Mouse (Mus musculus): ENCODE measurements around the gene Scly.

Gene Scly

DNA sequence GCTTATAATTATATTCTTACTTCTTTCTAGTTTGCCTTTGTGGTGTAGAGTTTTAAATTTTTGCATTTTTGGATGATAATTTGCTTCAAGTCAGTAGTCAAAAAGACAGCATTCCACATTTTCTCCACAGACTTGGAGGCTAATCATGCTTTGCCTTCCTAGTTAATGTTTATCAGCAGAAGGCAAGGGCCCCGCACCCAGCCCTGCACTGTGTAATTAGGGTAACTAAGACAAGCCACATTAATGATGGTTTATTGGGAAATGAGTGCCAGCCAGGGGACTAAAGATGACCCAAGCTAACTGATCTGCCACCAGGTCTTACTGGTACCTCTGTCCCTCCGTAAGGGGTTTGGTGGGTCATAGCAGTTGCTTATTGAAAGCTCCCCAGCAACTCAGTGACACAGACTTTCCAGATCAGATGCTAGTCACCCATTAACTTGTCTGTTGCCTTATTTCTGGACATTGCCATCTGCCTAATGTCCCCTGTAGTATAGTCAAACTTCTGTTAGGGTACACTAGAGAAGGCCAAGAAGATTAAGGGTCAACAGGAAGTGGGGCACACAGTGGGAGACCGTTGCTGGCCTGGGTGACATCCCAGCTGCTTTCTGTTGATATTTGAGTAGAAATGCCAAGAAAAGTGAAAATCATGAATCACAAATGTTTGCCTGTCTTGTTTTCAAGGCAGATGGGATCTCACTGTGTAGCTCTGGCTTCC lies 3.2 kb downstream of the Scly start:
- peak; percentile 19 to 57 for DNase-seq

DNA sequence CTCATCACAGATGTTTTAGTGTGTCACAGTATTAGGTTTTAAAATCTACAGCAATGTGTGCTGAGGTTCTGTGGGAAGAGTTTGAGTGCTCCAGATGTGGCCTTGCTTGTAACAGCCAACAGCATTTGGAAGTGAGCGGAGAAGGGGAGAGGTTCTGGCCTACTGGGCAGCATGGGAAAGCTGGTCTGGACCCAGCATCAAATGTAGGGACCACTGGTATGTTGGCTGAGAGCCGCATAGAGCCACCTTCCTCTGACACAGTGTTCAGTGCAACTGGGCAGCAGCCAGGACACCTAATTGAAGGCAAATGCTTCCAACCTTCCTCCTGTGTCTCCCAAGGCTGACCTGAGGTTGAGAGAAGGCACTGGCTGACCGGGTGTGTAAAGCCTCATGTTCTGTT lies 3.9 kb downstream of the Scly start:
- peak; percentile 18 to 71 for DNase-seq

DNA sequence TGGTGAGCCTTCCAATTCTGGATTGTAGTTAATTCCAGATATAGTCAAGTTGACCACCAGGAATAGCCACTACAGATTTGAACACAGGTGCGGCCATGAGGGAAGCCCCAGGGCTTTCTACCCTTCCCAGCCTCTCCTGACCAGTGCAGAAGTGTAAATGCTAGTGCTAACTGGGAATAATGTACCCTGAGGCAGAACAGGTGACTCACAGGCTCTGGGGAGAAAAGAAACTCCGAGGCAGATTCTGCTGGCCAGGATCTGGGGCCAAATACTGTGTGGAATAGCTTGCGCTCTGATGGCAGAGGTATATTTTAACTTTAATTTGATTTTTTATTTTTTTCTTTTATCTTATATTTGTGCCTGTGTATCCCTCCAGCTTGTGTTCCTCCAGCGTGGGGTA lies 6.5 kb downstream of the Scly start:
- DNase-seq, result peak in 1 of 2 experiments; percentile 4

DNA sequence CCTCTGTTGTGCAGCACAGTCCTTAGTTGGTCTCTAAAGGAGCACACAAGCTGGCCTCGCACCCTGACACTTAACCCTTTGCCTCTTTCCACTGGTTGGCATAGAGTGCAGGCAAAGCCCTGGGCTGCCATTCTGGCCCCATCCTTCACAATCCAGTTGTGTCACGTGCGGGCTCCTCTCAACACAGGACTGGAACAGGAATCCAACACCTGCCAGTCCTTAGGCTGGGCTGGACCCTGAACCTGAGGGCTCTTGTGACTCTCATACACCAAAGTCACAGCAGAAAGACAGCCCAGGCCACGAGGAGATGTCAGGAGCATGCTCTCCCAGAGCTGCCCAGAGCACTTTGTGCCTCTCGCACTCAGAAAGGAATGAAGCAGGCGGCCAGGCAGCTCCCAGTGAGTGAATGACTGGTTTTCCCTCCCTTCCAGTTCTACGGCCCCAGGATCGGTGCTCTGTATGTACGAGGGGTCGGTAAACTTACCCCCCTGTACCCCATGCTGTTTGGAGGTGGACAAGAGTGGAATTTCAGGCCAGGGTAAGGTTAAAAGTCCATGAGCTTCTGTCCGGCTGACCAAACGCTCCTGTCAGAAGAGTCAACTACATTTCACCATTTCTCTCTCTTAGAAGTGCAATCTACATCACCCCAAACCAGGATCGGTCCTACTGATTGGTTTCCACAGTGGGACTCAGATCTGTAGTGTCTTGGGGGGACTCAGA lies 11.4 kb downstream of the Scly start:
- DNase-seq, result no peak

DNA sequence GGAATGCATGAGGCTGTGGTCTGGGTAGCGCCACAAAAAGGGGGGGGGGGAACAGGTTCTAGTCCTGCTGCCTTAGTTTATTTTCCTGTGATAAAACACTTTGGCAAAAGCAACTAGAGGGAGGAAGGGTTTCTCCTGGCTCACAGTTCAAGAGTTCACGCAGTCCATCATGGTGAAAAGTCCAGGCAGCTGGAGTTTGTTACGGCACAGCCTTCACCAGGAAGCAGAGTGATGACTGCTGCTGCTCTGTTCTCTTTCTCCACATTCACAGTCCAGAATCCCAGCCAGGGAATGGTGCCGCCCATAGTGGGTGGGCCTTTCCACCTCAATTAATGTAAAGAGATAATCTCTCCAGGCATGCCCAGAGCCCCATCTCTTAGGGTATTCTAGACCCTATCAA lies 14.1 kb downstream of the Scly start:
- peak; percentile 7 to 46 for DNase-seq

DNA sequence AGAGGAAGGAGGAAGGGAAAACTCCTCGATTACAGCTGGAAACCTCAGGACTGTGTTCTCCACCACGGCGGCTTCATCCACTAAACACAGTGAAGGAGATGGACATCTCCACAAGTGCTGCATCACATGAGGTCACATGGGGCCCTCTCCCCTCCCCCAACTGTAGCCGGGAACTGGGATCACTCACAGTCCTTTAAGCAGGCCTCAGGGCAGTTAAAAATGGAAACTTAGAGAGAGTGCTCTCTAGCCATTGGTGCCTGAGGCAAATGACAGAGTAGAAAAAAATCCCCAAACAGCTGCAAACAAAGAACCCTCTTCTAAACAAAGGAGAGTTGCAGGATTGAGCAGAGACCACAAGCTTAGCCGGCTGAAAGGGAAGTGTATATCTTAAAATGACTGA lies 15.1 kb downstream of the Scly start:
- DNase-seq, result peak; percentile 24 to 56

DNA sequence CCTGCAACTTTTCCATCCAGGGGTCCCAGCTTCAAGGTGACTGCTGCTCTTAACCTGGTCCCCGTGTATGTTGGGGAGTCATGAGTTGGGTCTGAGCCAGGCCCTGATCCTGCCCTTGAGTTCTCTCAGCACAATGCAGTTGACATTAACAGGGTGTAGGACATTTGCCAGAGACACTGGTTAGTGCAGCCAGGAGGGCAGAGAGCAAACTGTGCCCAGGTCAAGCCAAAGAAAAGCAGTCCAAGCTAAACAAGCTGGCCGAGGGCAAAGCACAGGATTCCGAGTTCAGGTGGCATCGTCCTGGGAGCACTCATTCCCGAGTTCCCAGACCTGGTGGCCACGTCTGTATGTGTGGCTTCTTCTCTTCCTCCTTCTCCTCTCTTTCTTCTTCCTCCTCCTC lies 19.5 kb downstream of the Scly start:
- DNase-seq, result no peak

DNA sequence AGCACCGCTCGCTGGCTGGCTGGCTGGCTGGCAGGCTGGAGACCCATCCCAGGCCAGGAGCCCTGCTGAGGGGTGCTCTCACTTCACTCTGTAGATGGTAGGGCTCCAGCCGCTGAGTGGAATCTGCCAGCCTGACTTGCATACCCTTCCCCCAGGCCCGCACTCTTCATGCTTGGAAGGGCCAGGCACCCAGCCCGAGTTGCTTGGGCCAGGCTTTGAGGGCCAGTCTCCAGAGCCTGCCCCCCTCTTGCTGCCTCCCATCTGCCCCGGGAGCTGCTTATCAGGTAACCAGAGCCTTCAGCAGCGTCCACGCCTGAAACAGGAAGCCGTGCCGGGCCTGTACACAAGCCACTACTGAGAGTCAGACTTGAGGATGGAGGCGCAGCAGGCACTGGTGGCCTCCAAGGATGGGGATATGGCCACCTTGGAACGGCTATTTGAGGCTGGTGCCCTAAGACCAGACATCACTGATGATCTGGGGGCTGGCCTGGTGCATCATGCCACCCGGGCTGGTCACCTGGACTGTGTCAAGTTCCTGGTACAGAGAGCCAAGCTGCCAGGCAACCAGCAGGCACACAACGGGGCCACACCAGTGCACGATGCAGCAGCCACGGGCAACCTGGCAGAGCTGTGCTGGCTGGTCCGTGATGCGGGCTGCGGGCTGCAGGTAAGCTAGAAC lies 23.8 kb downstream of the Scly start, which contains the start of gene Espnl:
Espnl (plus strand) TSS at position 316 of the 679 bp plus-strand sequence.
- no peak for DNase-seq

DNA sequence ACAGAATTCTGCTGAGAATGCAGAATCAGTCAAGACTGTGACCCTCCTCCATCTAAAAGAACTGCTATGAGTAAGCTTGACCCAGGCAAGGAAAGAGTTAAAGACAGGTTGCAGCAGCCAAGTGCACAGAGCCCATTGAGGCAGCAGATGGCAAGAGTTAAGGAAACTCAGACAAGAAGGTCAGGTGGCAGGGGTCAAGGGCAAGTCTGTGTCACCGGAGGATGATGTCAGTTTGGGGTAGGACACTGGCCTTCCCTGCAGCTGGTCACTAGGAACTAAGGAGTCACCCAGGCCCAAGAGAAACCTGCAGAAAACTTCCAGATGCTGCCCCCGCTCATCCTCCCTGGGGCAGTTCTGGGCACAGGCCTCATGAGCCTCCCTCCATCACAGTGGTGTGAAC lies 26.5 kb downstream of the Scly start:
- DNase-seq, result no peak

DNA sequence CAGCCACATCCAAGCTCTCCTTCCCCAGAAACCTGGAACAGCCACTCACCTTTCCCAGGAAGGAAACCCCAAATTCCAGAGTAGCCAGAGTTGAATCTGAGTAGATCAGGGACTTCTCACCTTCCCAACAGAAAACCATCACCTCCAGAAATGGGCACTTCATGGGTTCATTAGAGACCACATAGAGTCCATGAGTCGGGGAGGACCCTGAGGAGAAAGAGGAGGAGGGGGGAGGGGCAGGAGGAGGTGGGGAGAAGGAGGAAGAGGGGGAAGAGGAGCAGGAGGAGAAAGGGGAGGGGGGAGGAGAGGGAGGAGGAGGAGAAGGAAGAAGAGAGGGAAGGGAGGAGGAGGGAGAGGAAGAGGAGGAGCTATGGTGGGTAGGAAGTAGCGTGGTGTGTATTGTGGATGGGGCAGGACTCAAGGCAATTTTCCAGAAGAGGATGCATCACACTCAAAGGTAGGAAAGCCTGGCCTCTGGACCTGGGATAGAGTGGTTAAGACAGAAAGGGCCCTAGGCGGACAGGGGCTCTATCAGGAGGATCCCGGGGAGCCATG lies 27.4 kb downstream of the Scly start:
- no peak for DNase-seq

DNA sequence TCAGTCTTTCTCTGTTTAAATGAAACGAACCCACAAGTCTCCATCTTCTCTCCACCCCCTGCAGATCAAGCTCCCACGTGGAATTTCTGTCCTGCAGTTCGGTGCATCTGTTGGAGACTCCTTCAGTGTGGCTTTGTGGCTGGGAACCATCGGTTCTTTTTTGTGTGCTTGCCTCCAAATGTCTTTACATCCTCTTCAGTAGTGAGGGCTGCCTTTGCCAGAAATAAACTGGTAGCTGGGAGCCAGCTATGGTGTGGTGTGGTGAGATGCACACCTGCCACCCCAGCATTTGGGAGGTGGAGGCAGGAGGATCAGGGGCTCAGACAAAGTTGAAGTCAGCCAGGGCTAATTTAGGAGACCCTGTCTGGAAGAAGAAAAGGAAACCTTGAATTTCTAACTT lies 34.0 kb downstream of the Scly start:
- DNase-seq, result no peak

DNA sequence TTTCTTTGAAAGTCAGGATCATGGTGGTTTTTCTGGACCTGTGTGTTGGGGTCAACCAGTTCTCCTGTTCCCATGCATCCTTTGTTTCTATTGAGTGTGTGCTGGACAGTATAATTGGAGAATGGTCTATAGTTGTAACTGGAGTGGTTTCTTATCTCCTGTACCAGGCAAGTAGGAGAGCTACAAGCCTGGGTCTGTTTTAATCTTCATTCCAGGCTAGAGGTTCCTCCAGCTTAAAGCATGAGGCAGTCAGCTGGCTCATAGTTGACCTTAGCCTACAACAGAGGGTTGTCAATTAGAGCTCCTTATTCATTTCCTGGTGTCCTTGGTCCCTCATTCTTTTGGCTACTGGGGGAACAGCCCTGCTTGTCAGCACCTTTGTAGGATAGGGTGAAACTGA lies 35.4 kb downstream of the Scly start:
- no peak for DNase-seq

DNA sequence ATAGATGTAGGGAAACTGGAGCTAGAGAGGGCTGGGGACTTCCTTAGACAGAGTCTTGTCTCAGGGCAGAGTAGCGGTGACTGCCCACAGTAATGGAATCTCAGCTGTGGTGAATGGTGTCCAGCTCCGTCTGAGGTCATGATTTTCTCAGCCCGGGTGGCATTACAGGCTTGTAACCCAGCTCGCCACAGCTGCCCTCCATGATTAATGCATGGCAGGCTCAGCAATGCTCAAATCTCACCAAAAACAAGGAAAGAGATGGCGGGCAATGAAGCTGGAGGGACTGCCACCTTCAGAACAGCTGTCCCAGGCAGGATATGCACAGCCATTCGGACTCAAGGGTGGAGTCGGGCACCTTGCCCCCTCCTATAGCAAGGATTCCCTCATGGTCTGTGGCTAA lies 39.2 kb downstream of the Scly start:
- DNase-seq, result no peak

DNA sequence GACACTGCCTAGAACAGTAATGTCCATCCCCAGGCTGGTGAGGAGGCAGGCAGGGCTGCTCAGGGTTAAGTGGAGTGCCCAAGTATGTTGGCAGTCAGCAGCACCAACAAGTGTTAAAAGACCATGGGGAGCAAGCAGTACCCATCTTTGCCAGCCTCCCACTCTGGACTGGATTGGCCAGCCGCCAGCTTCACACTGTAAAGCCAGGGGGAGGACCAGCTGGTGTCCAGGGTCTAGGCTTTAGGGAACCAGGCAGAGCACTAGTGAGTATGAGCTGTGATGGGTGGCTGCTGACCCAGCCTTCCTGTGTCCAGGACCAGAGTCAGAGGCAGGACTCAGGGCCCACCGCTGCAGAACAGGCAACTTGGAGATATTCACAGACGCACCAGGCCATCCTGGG lies 45.9 kb downstream of the Scly start:
- DNase-seq, result no peak

DNA sequence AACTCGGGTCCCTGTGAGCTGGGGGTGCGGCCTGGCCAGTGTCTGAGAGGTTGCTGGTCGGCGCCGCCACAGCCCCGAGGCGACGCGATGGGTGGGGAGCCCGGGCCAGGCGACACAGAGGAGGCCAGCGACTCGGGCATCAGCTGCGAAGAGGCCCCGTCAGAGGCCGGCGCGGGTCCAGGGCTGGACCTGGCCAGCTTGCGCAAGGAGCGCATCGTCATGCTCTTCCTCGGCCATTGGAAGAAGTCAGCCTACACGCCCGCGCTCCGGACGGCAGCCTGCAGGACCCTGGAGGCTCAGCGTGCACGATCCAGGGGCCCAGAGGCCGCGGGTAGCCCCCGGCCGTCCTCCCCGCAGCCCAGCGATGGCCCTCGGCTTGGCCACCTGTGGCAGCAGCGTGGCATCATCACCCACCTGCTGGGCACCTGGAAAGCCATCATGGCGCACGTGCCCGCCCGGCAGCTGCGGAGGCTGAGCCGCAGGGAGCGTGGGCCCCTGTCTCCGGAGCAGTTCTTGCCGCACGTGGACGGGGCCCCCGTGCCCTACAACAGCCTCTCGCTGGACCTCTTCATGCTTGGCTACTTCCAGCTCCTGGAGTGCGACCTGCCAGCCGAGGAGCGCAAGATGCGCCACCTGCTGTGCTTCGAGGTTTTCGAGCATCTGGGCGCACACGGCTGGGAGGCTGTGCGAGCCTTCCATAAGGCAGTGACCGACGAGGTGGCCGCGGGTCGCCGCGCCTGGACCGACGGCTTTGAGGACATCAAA lies 47.0 kb downstream of the Scly start:
- DNase-seq, result no peak

DNA sequence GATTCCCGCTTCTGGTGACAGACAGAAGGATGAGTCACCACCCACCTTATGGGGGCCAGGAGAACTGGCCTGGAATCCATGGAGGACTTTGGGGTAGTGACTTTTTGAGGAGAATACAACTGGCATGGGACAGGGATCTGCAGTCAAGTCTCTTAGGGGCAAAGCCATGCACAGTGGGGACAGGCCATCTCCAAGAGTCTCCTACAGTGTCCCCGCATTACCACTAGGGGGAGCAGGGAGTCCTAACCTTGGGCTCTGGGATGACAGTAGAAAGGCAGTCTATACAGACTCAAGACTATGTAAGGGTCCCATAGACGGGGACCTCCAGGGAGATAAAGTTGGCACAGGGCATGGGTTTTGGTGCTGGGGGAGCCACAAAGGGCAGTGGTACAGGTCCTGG lies 48.8 kb downstream of the Scly start:
- DNase-seq, result peak; percentile 43 to 75

DNA sequence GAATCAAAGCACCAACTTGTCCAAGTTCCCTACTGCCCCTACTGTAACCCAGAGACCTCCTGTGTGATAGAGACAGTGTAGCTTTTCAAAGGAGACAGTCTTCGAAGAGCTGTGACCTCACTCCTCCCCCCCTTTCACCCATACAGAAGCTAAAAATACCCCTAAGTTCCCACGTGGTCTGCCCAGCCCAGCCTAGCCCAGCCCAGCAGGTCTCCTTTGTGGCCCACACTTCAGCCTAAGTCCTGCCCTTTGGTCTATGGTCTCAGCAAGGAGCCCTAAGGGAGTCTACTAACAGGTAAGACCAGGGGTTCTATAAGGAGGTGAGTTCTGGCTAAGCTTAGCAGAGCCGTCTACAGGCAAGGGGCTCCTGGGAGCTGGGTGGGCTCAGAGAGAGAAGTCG lies 52.7 kb downstream of the Scly start, which contains the start of gene Klhl30:
Klhl30 (plus strand) TSS at position 176 of the 400 bp plus-strand sequence.
- DNase-seq, result no peak

DNA sequence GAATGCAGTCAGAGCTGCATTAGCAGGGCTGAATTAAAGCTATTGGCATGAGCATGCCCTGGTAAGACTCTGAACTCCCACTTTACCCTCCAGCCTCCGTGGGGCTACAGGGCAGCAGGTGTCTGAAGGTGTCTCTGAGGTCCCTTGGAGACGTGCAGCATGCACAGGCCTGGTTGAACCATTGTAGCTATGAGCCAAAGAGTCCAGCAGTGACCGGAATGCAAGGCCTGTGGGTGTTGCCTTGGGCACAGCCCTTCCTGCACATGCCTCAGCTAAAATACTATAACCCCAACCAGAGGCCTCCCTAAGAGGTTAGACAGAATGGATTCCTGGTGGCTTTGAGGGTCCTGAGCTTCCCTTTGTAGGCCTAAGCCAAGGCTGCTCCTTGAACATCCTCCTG lies 53.1 kb downstream of the Scly start:
- DNase-seq, result no peak

DNA sequence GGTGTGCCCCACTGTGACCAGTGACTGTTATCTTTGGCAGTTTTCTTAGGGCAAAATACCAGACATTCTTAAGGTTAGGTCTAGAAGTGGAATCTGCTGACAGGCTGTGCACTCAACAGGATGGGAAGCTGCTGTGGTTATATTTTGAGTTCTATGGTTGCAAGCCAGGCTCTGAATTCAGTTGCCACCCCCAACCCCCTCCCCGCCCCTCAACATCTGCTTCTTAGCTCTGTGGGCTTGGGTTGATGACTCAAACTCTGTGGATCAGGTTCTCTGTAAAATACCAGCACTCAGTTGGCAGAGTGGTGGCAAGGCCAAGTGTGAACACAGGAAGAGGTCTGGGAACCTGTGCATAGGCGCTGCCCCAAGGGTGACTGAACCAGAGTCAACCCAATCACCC lies 54.1 kb downstream of the Scly start:
- DNase-seq, result no peak

DNA sequence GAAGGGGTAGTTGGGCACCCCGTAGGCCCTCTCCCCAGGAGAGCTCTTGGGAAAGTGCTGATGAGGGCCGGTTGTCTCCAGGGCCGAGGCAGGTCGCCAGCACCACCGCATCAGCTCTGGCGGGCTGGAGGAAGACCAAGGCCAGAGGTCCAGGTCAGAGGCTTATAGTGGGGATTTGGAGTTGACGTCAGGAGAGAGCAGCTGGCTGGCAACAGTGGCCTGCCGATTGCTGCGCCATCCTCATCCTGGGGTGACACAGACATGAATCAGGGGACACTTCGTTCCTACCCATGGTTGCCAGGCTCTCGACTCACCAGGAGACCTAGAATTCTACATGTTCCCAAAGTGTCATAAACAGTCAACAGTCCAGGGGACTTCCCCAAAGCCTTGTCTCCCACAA lies 58.0 kb downstream of the Scly start:
- no peak for DNase-seq

DNA sequence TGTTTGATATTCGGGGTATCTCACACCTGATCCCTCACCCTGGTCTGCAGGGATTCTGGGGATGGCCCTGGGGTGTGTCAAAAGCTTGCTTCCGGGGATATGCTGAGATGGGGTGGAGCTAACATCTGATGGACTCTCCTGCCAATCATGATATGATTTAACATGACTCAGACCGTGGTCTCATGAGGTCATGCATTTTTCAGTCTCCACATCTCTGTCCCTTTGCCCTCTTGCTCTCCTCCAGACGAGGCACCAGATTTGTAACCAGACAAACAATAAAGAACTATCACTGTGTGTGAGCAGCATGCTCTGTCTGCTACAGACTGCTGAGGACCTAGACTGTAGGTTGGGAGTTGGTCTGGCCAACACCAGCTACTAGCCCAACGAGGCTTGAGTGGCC lies 64.0 kb downstream of the Scly start:
- DNase-seq, result no peak

DNA sequence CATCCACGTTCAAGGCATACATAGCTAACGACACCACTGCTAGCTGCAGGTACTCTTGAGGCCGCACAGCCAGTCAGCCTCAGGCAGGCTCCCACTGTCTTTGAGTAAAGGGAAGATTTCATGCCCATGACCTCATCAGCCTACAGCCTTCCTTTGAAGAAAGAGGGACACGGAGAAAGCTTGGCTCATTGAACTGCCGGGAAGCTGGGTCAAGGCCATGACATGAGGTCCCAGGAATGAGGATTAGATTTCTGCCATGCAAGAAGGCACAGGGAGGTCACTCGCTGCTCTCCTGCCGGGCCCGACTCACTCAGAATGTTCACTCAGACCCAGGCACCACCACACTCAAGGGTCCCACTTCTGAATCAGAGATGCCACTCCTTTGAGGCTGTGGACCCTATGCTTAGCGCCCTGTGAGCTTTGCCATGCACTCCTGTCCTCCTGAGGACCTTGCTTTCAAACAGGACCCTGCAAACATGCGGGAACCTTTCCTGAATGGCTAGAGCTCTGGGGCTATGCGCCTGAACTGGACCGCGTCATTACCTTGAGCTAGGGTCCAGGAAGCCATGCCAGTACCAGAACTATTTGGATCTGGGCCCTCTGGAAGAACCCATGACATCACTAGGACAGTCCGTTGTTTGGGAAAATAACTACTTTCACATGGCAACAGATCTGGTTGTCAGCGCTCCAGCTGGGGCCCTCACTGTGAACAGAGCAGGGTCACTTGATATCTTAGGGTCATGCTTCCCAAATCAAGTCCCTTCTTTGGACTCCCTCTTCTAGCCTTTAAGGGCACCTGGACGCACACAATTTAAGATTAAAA lies 66.9 kb downstream of the Scly start:
- DNase-seq, result no peak
